25 mouse cellular contexts compared by ENCODE assay signal in genomic region chr2:168253822-168254221, GRCm38 (mm10). TPM values are rescaled to one million over a fixed set of nuclear protein-coding genes. Genes with fewer than 3 reads are reported as not detected.
A peak's percentile ranks its signal among the peaks of the same experiment; 100 is the strongest.
DNase-seq lines count a peak whose midpoint lies in the region; ATAC-seq and TF ChIP-seq lines count a peak whose summit lies in the region.
"Had no signal": no experiment of that assay in that cellular context is flagged by ENCODE, and none has a peak within 500 bp of the region (broad histone marks: within the 10 kb centered on the region; RNA-seq: fewer than 3 reads in every experiment).

No protein-coding gene starts in this region.

- no peak overlapping the region for H3K4me3 ChIP-seq in left cerebral cortex, adult 2 months
- no peak overlapping the region for H3K4me3 ChIP-seq in forebrain, embryonic 14.5 days (ENCODE audit: low read depth, low read length)
- H3K4me3 ChIP-seq: erythroblast, embryonic 14.5 days; heart, embryonic 10.5 days; hindbrain, embryonic 12.5 days; kidney, embryonic 15.5 days; limb, embryonic 13.5 days; neural tube, embryonic 13.5 days had no signal

- no peaks in the 10 kb centered on the region for H3K27me3 ChIP-seq in forebrain, embryonic 14.5 days (replicated peaks; ENCODE audit: control insufficient read depth, insufficient read depth, low read length)
- H3K27me3 ChIP-seq: limb, embryonic 13.5 days had no signal

- H3K9ac ChIP-seq in forebrain, embryonic 14.5 days (ENCODE audit: low read length), result no peak overlapping the region
- H3K9ac ChIP-seq: hindbrain, embryonic 12.5 days; kidney, embryonic 15.5 days; limb, embryonic 13.5 days; liver, embryonic 14.5 days; neural tube, embryonic 13.5 days had no signal

- no peak overlapping the region for H3K4me2 ChIP-seq in forebrain, embryonic 14.5 days (ENCODE audit: low read length)
- H3K4me2 ChIP-seq: limb, embryonic 13.5 days; neural tube, embryonic 13.5 days had no signal

- intact Hi-C loops in left cerebral cortex, postnatal 14 days (cut with DNase I), result no loop called here
- intact Hi-C loops in left cerebral cortex, adult 2 months (cut with DNase I), result no loop called here

- H3K36me3 ChIP-seq in forebrain, embryonic 14.5 days (ENCODE audit: control insufficient read depth, insufficient read depth, low read length), result no peaks in the 10 kb centered on the region
- H3K36me3 ChIP-seq: G1E; heart, embryonic 10.5 days; hindbrain, embryonic 12.5 days; kidney, embryonic 15.5 days; limb, embryonic 13.5 days; neural tube, embryonic 13.5 days had no signal

- peaks cover 4% of the 10 kb centered on the region; the same call in 1 of the 2 replicates for H3K4me1 ChIP-seq in forebrain, embryonic 14.5 days (ENCODE audit: control insufficient read depth, insufficient read depth, low read length)
- H3K4me1 ChIP-seq: neural tube, embryonic 13.5 days had no signal

- WGBS in forebrain, embryonic 14.5 days, result 38% methylated on average over 7 of the region's 7 CpGs

- no peaks in the 10 kb centered on the region for H3K9me3 ChIP-seq in forebrain, embryonic 14.5 days (replicated peaks; ENCODE audit: control insufficient read depth, low read length)
- H3K9me3 ChIP-seq: heart, embryonic 10.5 days; hindbrain, embryonic 12.5 days; kidney, embryonic 15.5 days; limb, embryonic 13.5 days; neural tube, embryonic 13.5 days had no signal

- ATAC-seq in forebrain, embryonic 14.5 days, result peak; percentile 81
- ATAC-seq: CD4-positive, CD25-positive, alpha-beta regulatory T cell, adult 4 months; intestine, embryonic 16.5 days had no signal

- H3K27ac ChIP-seq in left cerebral cortex, adult 2 months, result no peak overlapping the region
- peak overlapping the region; percentile 80 for H3K27ac ChIP-seq in forebrain, embryonic 14.5 days (ENCODE audit: low read depth, low read length)
- H3K27ac ChIP-seq: heart, embryonic 10.5 days; hindbrain, embryonic 12.5 days; kidney, embryonic 15.5 days; limb, embryonic 13.5 days; liver, embryonic 14.5 days; neural tube, embryonic 13.5 days had no signal

- DNase-seq in cerebellum, postnatal 10 days, result peak; percentile 68 to 69
- DNase-seq in cerebellum, adult 11-12 months, result no peak
- peak; percentile 46 to 80 for DNase-seq in left cerebral cortex, postnatal 14 days (ENCODE audit: low spot score in 2 of 2)
- DNase-seq in left cerebral cortex, adult 2 months (ENCODE audit: extremely low spot score in 1 of 2, low spot score in 2 of 2), result no peak
- DNase-seq in forebrain, embryonic 14.5 days (ENCODE audit: low spot score), result peak; percentile 95
- peak; percentile 35 for DNase-seq in right cerebral cortex, postnatal 14 days
- no peak for DNase-seq in gastrocnemius, adult 18-20 months (ENCODE audit: low spot score)
- DNase-seq in adipocyte (ENCODE audit: low spot score), result no peak
- DNase-seq: cerebellum, adult 18-20 months; gastrocnemius, postnatal 10 days; heart, postnatal 10 days; layer of hippocampus, postnatal 36 days; spleen, adult 18-20 months had no signal

- no peak for TF ChIP-seq CTCF in left cerebral cortex, adult 2 months (IDR thresholded peaks at IDR 0.05)

RNA-seq across cellular contexts. Expression of gene Mocs3, which starts 23.4 kb away (rescaled TPM):
- total RNA-seq in left cerebral cortex, postnatal 14 days (2021), result 10 to 100 TPM; 17.5 to 18.0 TPM
- total RNA-seq in left cerebral cortex, adult 2 months (2021), result 10 to 100 TPM; 19.6 to 20.1 TPM
- 9.1 and 9.7 TPM in 2 replicates for polyA plus RNA-seq in forebrain, embryonic 14.5 days (2014; fragmentation: Nextera tagmentation; extraction: Ambion mirVana)
- 1 to 10 TPM; 5.0 to 5.1 TPM for total RNA-seq in gastrocnemius, adult 18-20 months (2021)

RNA-seq across cellular contexts. Expression of gene Dpm1, which starts 23.4 kb away (rescaled TPM):
- total RNA-seq in left cerebral cortex, postnatal 14 days (2021), result 10 to 100 TPM; 53.0 to 66.3 TPM
- total RNA-seq in left cerebral cortex, adult 2 months (2021), result 10 to 100 TPM; 68.5 to 75.8 TPM
- 51.1 and 71.7 TPM in 2 replicates for polyA plus RNA-seq in forebrain, embryonic 14.5 days (2014; fragmentation: Nextera tagmentation; extraction: Ambion mirVana)
- 10 to 100 TPM; 75.5 to 85.3 TPM for total RNA-seq in gastrocnemius, adult 18-20 months (2021)

RNA-seq across cellular contexts. Expression of gene Gm20716, which starts 23.7 kb away (rescaled TPM):
- total RNA-seq in left cerebral cortex, postnatal 14 days (2021), result 10 to 100 TPM; 25.5 to 31.8 TPM
- 10 to 100 TPM; 26.9 to 32.3 TPM for total RNA-seq in left cerebral cortex, adult 2 months (2021)
- polyA plus RNA-seq in forebrain, embryonic 14.5 days (2014; fragmentation: Nextera tagmentation; extraction: Ambion mirVana), result 26.3 and 26.7 TPM in 2 replicates
- total RNA-seq in gastrocnemius, adult 18-20 months (2021), result 10 to 100 TPM; 10.1 to 14.1 TPM
- polyA plus RNA-seq: erythroblast, embryonic 14.5 days had no signal

RNA-seq across cellular contexts. Expression of gene Kcng1, which starts 27.7 kb away (rescaled TPM):
- 10 to 100 TPM; 52.5 to 54.4 TPM for total RNA-seq in left cerebral cortex, postnatal 14 days (2021)
- 10 to 100 TPM; 30.5 to 39.6 TPM for total RNA-seq in left cerebral cortex, adult 2 months (2021)
- 8.0 and 9.7 TPM in 2 replicates for polyA plus RNA-seq in forebrain, embryonic 14.5 days (2014; fragmentation: Nextera tagmentation; extraction: Ambion mirVana)
- total RNA-seq in gastrocnemius, adult 18-20 months (2021), result under 1 TPM in 1 of 2 experiments, not detected in 1; 0.09 TPM
- total RNA-seq: adrenal gland, adult 18-20 months had no signal
- polyA plus RNA-seq: CD4-positive, CD25-positive, alpha-beta regulatory T cell, adult 4 months; erythroblast, embryonic 14.5 days; G1E; thymus, postnatal 0 days had no signal

RNA-seq across cellular contexts. Expression of gene Adnp, which starts 46.9 kb away (rescaled TPM):
- total RNA-seq in left cerebral cortex, postnatal 14 days (2021), result 100 to 1,000 TPM in 1 of 2 experiments, 10 to 100 TPM in 1; 99.0 to 106 TPM
- 10 to 100 TPM; 84.0 to 91.6 TPM for total RNA-seq in left cerebral cortex, adult 2 months (2021)
- polyA plus RNA-seq in forebrain, embryonic 14.5 days (2014; fragmentation: Nextera tagmentation; extraction: Ambion mirVana), result 1.6 and 2.0 TPM in 2 replicates
- total RNA-seq in gastrocnemius, adult 18-20 months (2021), result 10 to 100 TPM; 14.4 to 15.6 TPM

Comparison
In these comparisons a context has a peak if more than half of its experiments do, and no peak if none do; other contexts are left out.
1. DNase-seq: peak in cerebellum, postnatal 10 days (2 of 2), left cerebral cortex, postnatal 14 days (2 of 2), forebrain, embryonic 14.5 days (single experiment) and right cerebral cortex, postnatal 14 days (single experiment); none in cerebellum, adult 11-12 months (single experiment), left cerebral cortex, adult 2 months (0 of 2), gastrocnemius, adult 18-20 months (single experiment) and adipocyte (single experiment).